Mouse (Mus musculus) CH12.LX (cell line): ENCODE measurements at regions not wholly inside any gene's neighbourhood (a gene's known extent, or its start where the extent isn't known, plus 50 kb on each side); places are given as distances from the start of the nearest gene placed in this dataset.
A peak's percentile ranks its signal among the peaks of the same experiment; 100 is the strongest.
"Not testable (repeated sequence)": the region's sequence is repeated elsewhere in the genome, so short reads cannot be mapped to it uniquely, and the experiment has no call there.

Experiments used
- DNase-seq: peaks from one replicate; pipeline ENCODE4 v3.0.0-alpha.2; 2013; ENCODE audit errors: extremely low read depth
- H3K27ac ChIP-seq: 2 replicates; pipeline ENCODE4 v1.5.1; 2012; ENCODE audit warnings: low read depth, mild to moderate bottlenecking, control low read depth, moderate library complexity; ENCODE audit not compliant: insufficient read depth
- H3K27me3 ChIP-seq: replicated peaks from 2 replicates; pipeline ENCODE3; 2012; ENCODE audit warnings: inconsistent platforms
- H3K36me3 ChIP-seq, 2 experiments: replicated peaks in 1 of 2; 2 replicates each; pipeline versions ENCODE3 to v1.6.1; 2012; ENCODE audit warnings: inconsistent platforms in 1 of 2, low read length in 1 of 2, mild to moderate bottlenecking in 1 of 2, mixed read lengths in 1 of 2, moderate library complexity in 1 of 2; ENCODE audit not compliant: control insufficient read depth in 1 of 2, insufficient read depth in 1 of 2
- H3K4me1 ChIP-seq, 2 experiments: 2 replicates each; pipeline ENCODE4 v1.6.1; 2012; ENCODE audit warnings: inconsistent platforms in 1 of 2, moderate library complexity in 1 of 2; ENCODE audit not compliant: insufficient read depth in 2 of 2, control insufficient read depth in 1 of 2
- H3K4me2 ChIP-seq: 2 replicates; pipeline ENCODE4 v1.6.1; 2012; ENCODE audit warnings: low read depth, mild to moderate bottlenecking, control low read depth; ENCODE audit not compliant: poor library complexity, insufficient read depth, severe bottlenecking
- H3K4me3 ChIP-seq, 3 experiments: fragments of 150-350 bp in 1 of 3; sonication (generic) in 1 of 3; replicated peaks in 1 of 3; 2 replicates each; pipeline versions ENCODE3 to v1.5.1; 2011 to 2012; ENCODE audit warnings: low read depth in 2 of 3, low read length in 2 of 3, mild to moderate bottlenecking in 2 of 3, moderate library complexity in 2 of 3, control low read depth in 1 of 3, improper control_type of control experiment in 1 of 3, inconsistent platforms in 1 of 3, mixed read lengths in 1 of 3; ENCODE audit not compliant: poor library complexity in 1 of 3
- H3K79me2 ChIP-seq: replicated peaks from 2 replicates; pipeline ENCODE4 v1.6.1; 2012; ENCODE audit warnings: mild to moderate bottlenecking, moderate library complexity; ENCODE audit not compliant: control insufficient read depth, poor library complexity, insufficient read depth, severe bottlenecking; ENCODE audit errors: extremely low read depth
- H3K9ac ChIP-seq: 2 replicates; pipeline ENCODE4 v1.6.1; 2012; ENCODE audit warnings: low read depth, mild to moderate bottlenecking, control low read depth, moderate library complexity; ENCODE audit not compliant: insufficient read depth
- H3K9me3 ChIP-seq: replicated peaks from 2 replicates; pipeline ENCODE3; 2012; ENCODE audit warnings: low read length, inconsistent platforms, mixed read lengths
- BHLHE40 ChIP-seq: IDR thresholded peaks from 2 replicates; pipeline ENCODE4 v1.6.1; 2011; ENCODE audit warnings: mild to moderate bottlenecking, low read depth, low read length, improper control_type of control experiment
- EP300 ChIP-seq: IDR thresholded peaks from 2 replicates; pipeline ENCODE4 v1.6.1; 2011; ENCODE audit warnings: low read length, improper control_type of control experiment
- IRF4 ChIP-seq: IDR thresholded peaks from 2 replicates; pipeline ENCODE4 v1.6.1; 2014; ENCODE audit warnings: low read depth, mild to moderate bottlenecking, inconsistent platforms, low read length, improper control_type of control experiment
- NELFE ChIP-seq: IDR thresholded peaks from 2 replicates; pipeline ENCODE4 v1.6.1; 2011; ENCODE audit warnings: low read depth, low read length, improper control_type of control experiment
- POLR2A ChIP-seq: IDR thresholded peaks from 2 replicates; pipeline ENCODE4 v1.6.1; 2011; ENCODE audit warnings: low read depth, mild to moderate bottlenecking, improper control_type of control experiment, low read length
- TBP ChIP-seq: conservative IDR thresholded peaks from 2 replicates; pipeline ENCODE4 v1.6.1; 2011; ENCODE audit warnings: low read depth, low read length, improper control_type of control experiment
- TCF12 ChIP-seq: IDR thresholded peaks from 2 replicates; pipeline ENCODE4 v1.6.1; 2014; ENCODE audit warnings: low read depth, mild to moderate bottlenecking, inconsistent platforms, low read length, improper control_type of control experiment
- dilution Hi-C: fragments of 300-500 bp; cut with MboI; formaldehyde crosslinking; loops from 2 replicates; pipeline ENCODE4 v1.14.3; 2020; ENCODE audit warnings: low sequenced_read_pairs; ENCODE audit not compliant: extremely low pct_unique_long_range_greater_than_20kb, extremely low pct_ligation_motif_present
- in situ Hi-C: fragments of 300-500 bp; cut with MboI; formaldehyde crosslinking; loops from 3 replicates; pipeline ENCODE4 v1.14.3; 2019; ENCODE audit warnings: low sequenced_read_pairs, low pct_ligation_motif_present, low pct_unique_long_range_greater_than_20kb, mixed read lengths

DNA sequence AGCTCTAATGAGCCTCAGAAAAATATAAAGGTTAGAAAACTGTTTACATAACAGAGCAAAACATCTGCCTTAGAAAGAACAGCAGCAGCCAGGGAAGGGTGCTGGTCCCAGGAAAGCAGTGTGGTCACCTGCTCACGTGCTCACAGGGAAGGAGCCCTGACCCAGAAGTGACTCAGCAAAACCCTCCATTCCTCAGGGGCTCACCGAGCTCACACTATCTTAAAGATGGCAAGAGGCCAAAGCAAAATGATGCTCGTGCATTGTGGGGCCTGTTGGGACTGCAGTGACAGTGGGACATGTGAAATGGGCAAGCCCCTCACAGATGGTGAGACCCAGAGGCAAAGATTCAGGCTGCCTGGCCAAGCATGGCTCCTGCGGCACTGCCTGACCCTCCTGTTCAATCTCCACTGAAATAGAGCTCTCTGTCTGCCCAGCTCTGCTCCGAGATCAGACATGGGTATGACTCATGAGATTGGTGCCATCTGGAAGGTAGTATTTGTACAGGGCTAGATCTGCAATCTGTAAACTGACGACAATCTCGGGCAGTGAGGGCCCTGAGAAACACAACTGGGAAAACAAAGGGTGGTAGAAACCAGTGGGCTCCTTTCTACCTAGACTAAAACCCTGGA lies 138.4 kb downstream of the Tcp10c start:
- dilution Hi-C loops, H3K4me2 ChIP-seq, H3K9me3 ChIP-seq, H3K27ac ChIP-seq, DNase-seq, H3K36me3 ChIP-seq, in situ Hi-C loops, H3K4me3 ChIP-seq, H3K27me3 ChIP-seq, H3K9ac ChIP-seq, H3K79me2 ChIP-seq: not testable (repeated sequence)
- TF ChIP-seq BHLHE40 = peak; percentile 88
- H3K4me1 ChIP-seq = peaks cover 16 to 38% of the 10 kb centered on the region in 2 experiments

DNA sequence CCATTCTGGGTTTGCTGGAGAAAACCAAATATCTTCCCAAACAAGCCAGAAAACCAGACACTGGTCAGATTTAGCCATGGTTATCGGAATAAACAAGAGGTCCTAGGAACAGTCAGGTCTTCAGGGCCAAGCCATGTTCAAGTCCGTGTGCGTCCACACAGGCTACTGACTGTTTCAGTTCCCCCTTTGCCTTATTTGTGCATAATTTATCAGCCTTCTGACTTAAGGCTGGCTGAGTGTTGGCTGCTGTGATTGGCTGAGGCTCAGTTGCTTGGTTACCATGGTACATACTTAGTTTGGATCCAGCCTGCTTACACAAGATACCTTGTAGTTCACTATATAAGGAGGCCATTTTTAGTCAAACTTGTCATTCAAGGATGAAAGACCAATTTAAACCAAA lies 139.5 kb downstream of the Tcp10c start:
- TF ChIP-seq EP300 = peak; percentile 47; the same call in 1 of the 2 replicates
- TF ChIP-seq BHLHE40 = peak; percentile 30; the same call in 1 of the 2 replicates
- TF ChIP-seq NELFE = peak; percentile 39; the same call in 1 of the 2 replicates
- TF ChIP-seq TBP = 0 out of 2 replicates have a peak, but pooled peaks have one; percentile 31
- TF ChIP-seq POLR2A = peak; percentile 52
- TF ChIP-seq IRF4 = peak; percentile 89
- TF ChIP-seq TCF12 = 0 out of 2 replicates have a peak, but pooled peaks have one; percentile 27
- H3K27me3 ChIP-seq, H3K79me2 ChIP-seq, H3K9me3 ChIP-seq, dilution Hi-C loops, in situ Hi-C loops, H3K9ac ChIP-seq, H3K36me3 ChIP-seq: not testable (repeated sequence)
- Histone ChIP-seq H3K27ac (0 out of 2 replicates have a peak overlapping the region, but pooled peaks have one; percentile 38), H3K4me3 (peak overlapping the region in 2 of 3 experiments; percentile 24 to 30), H3K4me2 (peak overlapping the region; percentile 74; the same call in 1 of the 2 replicates), H3K4me1 (peaks cover 16 to 27% of the 10 kb centered on the region in 2 experiments)
- peak; percentile 83 for DNase-seq

DNA sequence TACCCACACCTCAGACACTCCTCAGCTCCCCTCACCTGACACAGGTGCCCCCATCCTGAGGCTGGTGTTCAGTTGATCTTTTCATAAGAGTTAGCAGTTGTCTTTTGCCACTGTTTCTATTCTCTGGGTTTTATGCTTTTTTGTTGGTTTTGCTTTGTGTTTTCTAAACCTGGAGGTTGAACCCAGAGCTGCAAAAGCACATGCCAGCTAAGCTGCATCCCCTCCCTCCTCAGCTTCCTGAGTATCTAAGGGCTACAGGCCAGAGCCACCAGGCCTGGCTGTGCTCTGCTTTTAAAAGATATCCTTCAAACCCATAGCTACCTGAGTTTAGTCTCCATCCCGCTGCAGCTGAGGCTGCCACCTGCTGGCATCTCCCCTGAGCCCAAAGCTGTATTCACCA lies 140.1 kb downstream of the Tcp10c start:
- H3K9me3 ChIP-seq, H3K4me2 ChIP-seq, in situ Hi-C loops, H3K9ac ChIP-seq, H3K4me3 ChIP-seq, DNase-seq, H3K36me3 ChIP-seq, H3K27ac ChIP-seq, H3K27me3 ChIP-seq, H3K79me2 ChIP-seq, dilution Hi-C loops: not testable (repeated sequence)
- peaks cover 16 to 25% of the 10 kb centered on the region in 2 experiments for H3K4me1 ChIP-seq

DNA sequence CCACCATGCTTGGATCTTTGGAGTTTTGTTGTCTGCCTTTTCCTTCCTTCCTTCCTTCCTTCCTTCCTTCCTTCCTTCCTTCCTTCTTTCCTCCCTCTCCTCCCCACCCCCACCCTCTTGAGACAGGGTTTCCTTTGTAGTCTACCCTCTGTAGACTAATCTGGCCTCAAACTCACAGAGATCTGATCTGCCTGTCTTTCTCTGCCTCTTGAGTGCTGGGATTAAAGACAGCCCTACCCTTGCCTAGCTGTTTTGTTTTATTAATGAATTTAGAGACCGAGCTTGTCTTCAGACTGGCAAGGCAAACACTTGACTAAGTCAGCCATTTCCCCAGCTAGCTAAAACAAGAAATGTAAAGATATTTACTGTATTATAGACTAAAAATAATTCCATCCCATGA lies 150.0 kb downstream of the Tcp10c start:
- H3K9me3 ChIP-seq, H3K4me1 ChIP-seq, H3K36me3 ChIP-seq, dilution Hi-C loops, H3K79me2 ChIP-seq, H3K27ac ChIP-seq, H3K27me3 ChIP-seq, in situ Hi-C loops, H3K4me3 ChIP-seq, H3K9ac ChIP-seq, DNase-seq, H3K4me2 ChIP-seq: not testable (repeated sequence)

DNA sequence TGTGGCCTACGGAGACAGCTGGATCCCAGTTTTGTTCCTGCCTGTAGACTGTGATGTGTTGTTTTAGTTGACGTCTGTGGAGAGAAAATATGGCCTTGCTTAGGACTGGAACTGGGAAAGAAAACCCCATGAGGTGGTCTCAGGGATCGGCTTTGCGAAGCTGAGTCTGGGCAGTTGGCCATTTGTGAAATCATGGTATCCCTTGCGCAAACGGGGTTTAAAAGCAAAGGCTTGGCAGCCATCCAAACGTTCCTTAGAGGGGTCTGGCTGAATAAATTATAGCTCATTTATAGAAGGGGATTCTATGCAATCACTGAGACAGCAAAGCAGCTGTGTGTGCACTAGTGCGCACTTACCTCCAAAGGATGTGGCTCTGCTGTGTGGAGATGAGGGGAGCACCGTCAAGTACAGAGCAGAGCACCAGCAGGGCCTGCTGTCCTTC lies 150.5 kb downstream of the Tcp10c start:
- DNase-seq, H3K27me3 ChIP-seq, H3K36me3 ChIP-seq, H3K4me3 ChIP-seq, in situ Hi-C loops, H3K4me2 ChIP-seq, H3K27ac ChIP-seq, dilution Hi-C loops, H3K9ac ChIP-seq, H3K9me3 ChIP-seq, H3K4me1 ChIP-seq, H3K79me2 ChIP-seq: not testable (repeated sequence)
